Mouse (Mus musculus): Measurements from ENCODE around the gene Mcoln3.
A peak's percentile ranks its signal among the peaks of the same experiment; 100 is the strongest.

Mcoln3 gene

GRCm38 (mm10) chr3:146117258-146117996 is at the start of gene Mcoln3:
Mcoln3 (plus strand) TSS chr3:146117450.
- peak; percentile 18 to 46 for DNase-seq

GRCm38 (mm10) chr3:146069276-146069675 is 48.0 kb upstream of the Mcoln3 start:
- DNase-seq = no peak

GRCm38 (mm10) chr3:146072780-146073179 is 44.5 kb upstream of the Mcoln3 start:
- no peak for DNase-seq

GRCm38 (mm10) chr3:146080241-146080640 is 37.0 kb upstream of the Mcoln3 start:
- no peak for DNase-seq

GRCm38 (mm10) chr3:146090988-146091657 is 26.1 kb upstream of the Mcoln3 start:
- no peak for DNase-seq

- DNase-seq = no peak
These were observed 22.2 kb upstream of the Mcoln3 start for GRCm38 (mm10) chr3:146095066-146095465.

- no peak for DNase-seq
These were observed 20.3 kb upstream of the Mcoln3 start for GRCm38 (mm10) chr3:146096986-146097385.

- DNase-seq = no peak
These were observed 19.4 kb upstream of the Mcoln3 start for GRCm38 (mm10) chr3:146097861-146098260.

GRCm38 (mm10) chr3:146099925-146100324 is 17.3 kb upstream of the Mcoln3 start:
- DNase-seq = no peak

GRCm38 (mm10) chr3:146102049-146102448 is 15.2 kb upstream of the Mcoln3 start:
- no peak for DNase-seq

GRCm38 (mm10) chr3:146107116-146107849 is 10.0 kb upstream of the Mcoln3 start:
- peak; percentile 21 to 53 for DNase-seq

GRCm38 (mm10) chr3:146107921-146108571 is 9.2 kb upstream of the Mcoln3 start, which contains the start of gene Wdr63:
Wdr63 (minus strand) TSS chr3:146108130.
- peak; percentile 54 to 65 for DNase-seq

GRCm38 (mm10) chr3:146108945-146109344 is 8.3 kb upstream of the Mcoln3 start:
- DNase-seq = no peak

GRCm38 (mm10) chr3:146110358-146110757 is 6.9 kb upstream of the Mcoln3 start:
- DNase-seq = no peak

GRCm38 (mm10) chr3:146110916-146111315 is 6.3 kb upstream of the Mcoln3 start:
- no peak for DNase-seq

GRCm38 (mm10) chr3:146117997-146118457 is 777 bp downstream of the Mcoln3 start:
- no peak for DNase-seq

GRCm38 (mm10) chr3:146121310-146122124 is 4.3 kb downstream of the Mcoln3 start:
- DNase-seq = peak; percentile 21 to 45

- no peak for DNase-seq
These were observed 4.8 kb downstream of the Mcoln3 start for GRCm38 (mm10) chr3:146122125-146122420.

- no peak for DNase-seq
These were observed 5.7 kb downstream of the Mcoln3 start for GRCm38 (mm10) chr3:146122807-146123463.

GRCm38 (mm10) chr3:146123464-146123825 is 6.2 kb downstream of the Mcoln3 start:
- DNase-seq = no peak

GRCm38 (mm10) chr3:146127205-146127604 is 10.0 kb downstream of the Mcoln3 start:
- no peak for DNase-seq

GRCm38 (mm10) chr3:146134834-146135233 is 17.6 kb downstream of the Mcoln3 start:
- DNase-seq = no peak

Data from kidney, postnatal 4 days (tissue).